Mouse (Mus musculus) forebrain, postnatal 0 days (tissue): ENCODE data around the gene Chst11. TPM values are rescaled to one million over a fixed set of nuclear protein-coding genes. Genes with fewer than 3 reads are reported as not detected.

Experiments
- ATAC-seq: fragments of 200-750 bp; cut with Nextera tagmentation; 2 replicates; pipeline ENCODE4 v1.8.0; 2017; ENCODE audit warnings: mild to moderate bottlenecking, moderate library complexity
- DNase-seq: peaks from one replicate; pipeline ENCODE4 v3.0.0-alpha.2; 2015
- H3K27ac ChIP-seq: fragments of 300-500 bp; sonication (generic); 2 replicates; pipeline ENCODE4 v1.5.1; 2014; ENCODE audit warnings: low read depth, mild to moderate bottlenecking, antibody characterized with exemption, low read length, moderate library complexity, mixed read lengths
- H3K27me3 ChIP-seq: fragments of 300-500 bp; sonication (generic); 2 replicates; pipeline ENCODE4 v1.6.1; 2014; ENCODE audit warnings: mild to moderate bottlenecking, low read length, mixed read lengths; ENCODE audit not compliant: insufficient read depth
- H3K36me3 ChIP-seq: fragments of 300-500 bp; sonication (generic); 2 replicates; pipeline ENCODE4 v1.6.1; 2014; ENCODE audit warnings: mild to moderate bottlenecking, moderate library complexity; ENCODE audit not compliant: insufficient read depth
- H3K4me1 ChIP-seq: fragments of 300-500 bp; sonication (generic); 2 replicates; pipeline ENCODE4 v1.6.1; 2014; ENCODE audit warnings: antibody characterized with exemption; ENCODE audit not compliant: insufficient read depth
- H3K4me2 ChIP-seq: fragments of 300-500 bp; sonication (generic); 2 replicates; pipeline ENCODE4 v1.6.1; 2014; ENCODE audit warnings: low read depth, mild to moderate bottlenecking, moderate library complexity
- H3K4me3 ChIP-seq: fragments of 300-500 bp; sonication (generic); 2 replicates; pipeline ENCODE4 v1.5.1; 2014; ENCODE audit warnings: low read depth, low read length, mixed read lengths
- H3K9ac ChIP-seq: fragments of 300-500 bp; sonication (generic); 2 replicates; pipeline ENCODE4 v1.6.1; 2014; ENCODE audit warnings: mild to moderate bottlenecking
- H3K9me3 ChIP-seq: fragments of 300-500 bp; sonication (generic); 2 replicates; pipeline ENCODE4 v1.6.1; 2016; ENCODE audit warnings: low read length
- CTCF ChIP-seq: sonication (generic); IDR thresholded peaks from 2 replicates; pipeline ENCODE4 v1.5.1; 2016; ENCODE audit warnings: antibody characterized with exemption, control low read depth, low read depth
- WGBS: fragments of 180-500 bp; shearing (Covaris S2); extraction: QIAGEN DNeasy Blood & Tissue Kit; methylation state at CpG from one replicate; pipeline ENCODE4 v1.1.7; 2014; 5-methylcytosine and 5-hydroxymethylcytosine counted together
- polyA plus RNA-seq: library from polyadenylated mRNA; unstranded; fragments of >200 nt; fragmentation: Nextera tagmentation; extraction: Ambion mirVana; gene quantifications from 2 replicates; pipeline ENCODE4 v1.2.1, GENCODE M21; 2015
- total RNA-seq: library from RNA; depleted of rRNA; stranded (reverse); fragments of >200 nt; gene quantifications from 2 replicates; pipeline ENCODE4 v1.2.3, GENCODE M21; 2014

The Chst11 gene
- total and polyA plus RNA-seq, 2 experiments from 2014 or later, result 2.9 to 20.8 TPM

GRCm38 (mm10) chr10:83165521-83166243, 180.4 kb downstream of the Chst11 start:
- no peak for TF ChIP-seq CTCF
- Histone ChIP-seq H3K9ac (no peak overlapping the region), H3K4me2 (no peak overlapping the region), H3K27ac (no peak overlapping the region), H3K27me3 (no peaks in the 10 kb centered on the region), H3K36me3 (no peaks in the 10 kb centered on the region), H3K4me3 (no peak overlapping the region), H3K4me1 (peaks cover 14% of the 10 kb centered on the region; the same call in 1 of the 2 replicates), H3K9me3 (no peaks in the 10 kb centered on the region)
- no peak for ATAC-seq
- 69% methylated on average over 11 of the region's 11 CpGs for WGBS
- no peak for DNase-seq

DNA sequence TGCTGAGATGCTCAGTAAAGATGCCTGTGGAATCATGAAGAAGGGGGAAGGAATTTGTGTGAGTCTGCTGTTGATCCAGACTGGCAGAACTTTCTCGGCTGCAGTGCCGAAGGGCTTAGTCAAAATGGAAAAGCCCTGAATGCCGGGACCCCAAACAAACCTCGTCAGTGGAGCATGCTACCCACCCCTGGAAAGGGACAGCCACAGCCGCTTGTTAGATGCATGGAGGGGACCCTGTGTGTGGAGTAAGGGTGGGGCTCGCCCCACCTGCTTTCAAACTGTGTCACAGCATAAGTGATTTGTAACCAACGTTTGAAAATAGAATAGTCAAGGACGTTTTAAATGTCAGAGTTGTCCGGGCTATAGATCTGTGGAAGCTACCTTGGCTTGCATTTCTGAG, 181.0 kb downstream of the Chst11 start:
- DNase-seq (no peak), ATAC-seq (no peak)
- Histone ChIP-seq H3K27ac (no peak overlapping the region), H3K4me3 (no peak overlapping the region), H3K27me3 (no peaks in the 10 kb centered on the region), H3K4me2 (no peak overlapping the region), H3K9ac (no peak overlapping the region), H3K9me3 (no peaks in the 10 kb centered on the region), H3K36me3 (no peaks in the 10 kb centered on the region), H3K4me1 (peaks cover 14% of the 10 kb centered on the region; the same call in 1 of the 2 replicates)
- 70% methylated on average over 9 of the region's 9 CpGs for WGBS
- TF ChIP-seq CTCF, result no peak

- no peak overlapping the region for H3K4me3 ChIP-seq
- DNase-seq (no peak), ATAC-seq (no peak)
- peaks cover 6% of the 10 kb centered on the region; the same call in 1 of the 2 replicates for H3K4me1 ChIP-seq
- H3K27ac ChIP-seq, result no peak overlapping the region
- no peaks in the 10 kb centered on the region for H3K9me3 ChIP-seq
- no peak overlapping the region for H3K4me2 ChIP-seq
- no peaks in the 10 kb centered on the region for H3K36me3 ChIP-seq
- no peak for TF ChIP-seq CTCF
- no peaks in the 10 kb centered on the region for H3K27me3 ChIP-seq
- no peak overlapping the region for H3K9ac ChIP-seq
- 63% methylated on average over 6 of the region's 6 CpGs for WGBS
These were observed 182.2 kb downstream of the Chst11 start for GRCm38 (mm10) chr10:83167492-83167891.

- H3K27me3 ChIP-seq, result no peaks in the 10 kb centered on the region
- 78% methylated on average over 11 of the region's 11 CpGs for WGBS
- no peak for TF ChIP-seq CTCF
- DNase-seq, result no peak
- no peak overlapping the region for H3K9ac ChIP-seq
- no peak for ATAC-seq
- H3K4me3 ChIP-seq, result no peak overlapping the region
- peaks cover 4% of the 10 kb centered on the region; the same call in 1 of the 2 replicates for H3K4me1 ChIP-seq
- no peaks in the 10 kb centered on the region for H3K9me3 ChIP-seq
- no peaks in the 10 kb centered on the region for H3K36me3 ChIP-seq
- no peak overlapping the region for H3K4me2 ChIP-seq
- no peak overlapping the region for H3K27ac ChIP-seq
These were observed 183.2 kb downstream of the Chst11 start for GRCm38 (mm10) chr10:83168303-83169056.

- ATAC-seq (no peak), DNase-seq (no peak)
- Histone ChIP-seq H3K36me3 (no peaks in the 10 kb centered on the region), H3K27ac (no peak overlapping the region), H3K4me1 (no peaks in the 10 kb centered on the region), H3K9me3 (no peaks in the 10 kb centered on the region), H3K4me2 (no peak overlapping the region), H3K27me3 (no peaks in the 10 kb centered on the region), H3K4me3 (no peak overlapping the region), H3K9ac (no peak overlapping the region)
- no peak for TF ChIP-seq CTCF
- 90% methylated on average over 6 of the region's 6 CpGs for WGBS
These were observed 184.3 kb downstream of the Chst11 start for GRCm38 (mm10) chr10:83169554-83169953.

- no peak overlapping the region for H3K27ac ChIP-seq
- H3K4me2 ChIP-seq, result no peak overlapping the region
- no peaks in the 10 kb centered on the region for H3K4me1 ChIP-seq
- no peak for DNase-seq
- no peak overlapping the region for H3K4me3 ChIP-seq
- 48% methylated on average over 5 of the region's 5 CpGs for WGBS
- no peak for TF ChIP-seq CTCF
- no peak for ATAC-seq
- no peaks in the 10 kb centered on the region for H3K27me3 ChIP-seq
- H3K9me3 ChIP-seq, result no peaks in the 10 kb centered on the region
- no peak overlapping the region for H3K9ac ChIP-seq
- no peaks in the 10 kb centered on the region for H3K36me3 ChIP-seq
These were observed 192.9 kb downstream of the Chst11 start for GRCm38 (mm10) chr10:83178151-83178550.

- ATAC-seq, result no peak
- 36% methylated on average over 1 of the region's 1 CpGs for WGBS
- no peak overlapping the region for H3K4me3 ChIP-seq
These were observed 193.4 kb downstream of the Chst11 start for GRCm38 (mm10) chr10:83178661-83179060.

More at GRCm38 (mm10) chr10:83178661-83179060, 193.4 kb downstream of the Chst11 start:
- H3K9ac ChIP-seq, result no peak overlapping the region
- H3K4me1 ChIP-seq, result no peaks in the 10 kb centered on the region
- H3K4me2 ChIP-seq, result no peak overlapping the region
- no peaks in the 10 kb centered on the region for H3K36me3 ChIP-seq
- no peak overlapping the region for H3K27ac ChIP-seq
- no peaks in the 10 kb centered on the region for H3K27me3 ChIP-seq
- DNase-seq, result no peak
- TF ChIP-seq CTCF, result no peak
- no peaks in the 10 kb centered on the region for H3K9me3 ChIP-seq
